ENCODE assay signal across 8 mouse cellular contexts in the genomic region with DNA sequence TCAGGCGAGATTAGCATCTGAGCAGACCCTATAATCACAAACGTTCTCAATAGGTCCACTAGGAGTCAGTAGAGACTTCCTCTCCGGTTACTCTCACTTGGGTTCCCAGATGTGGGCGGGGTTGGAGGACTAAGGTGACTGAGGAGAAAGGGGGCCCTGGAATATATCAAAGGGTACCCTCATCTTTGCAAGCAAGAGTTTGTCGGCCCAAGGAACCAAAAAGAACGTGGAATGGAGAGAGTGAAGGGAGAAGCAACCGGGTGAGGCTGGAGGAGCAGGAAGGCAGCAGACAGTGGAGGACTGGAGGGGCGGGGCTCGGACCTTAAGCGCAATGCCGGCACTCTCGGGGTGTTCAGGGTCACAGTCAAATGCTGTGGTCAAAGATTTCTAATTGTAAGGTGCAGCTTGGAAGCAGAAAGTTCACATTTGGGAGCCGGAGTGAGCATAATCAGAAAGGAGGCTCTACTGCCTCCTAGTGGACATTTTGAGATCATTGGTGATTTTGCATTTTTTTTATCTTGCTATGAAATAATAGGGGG.
DNase-seq lines count a peak whose midpoint lies in the region; ATAC-seq and TF ChIP-seq lines count a peak whose summit lies in the region.

No protein-coding gene starts in this region.

- 0% methylated on average over 13 of the region's 13 CpGs for WGBS in forebrain, embryonic 12.5 days
- under 1% methylated on average over 13 of the region's 13 CpGs for WGBS in neural tube, embryonic 14.5 days

- TF ChIP-seq POLR2A in ES-Bruce4 (IDR thresholded peaks at IDR 0.05; ENCODE audit: insufficient read depth, low read length) = no peak

- peak; percentile 86 for ATAC-seq in forebrain, embryonic 12.5 days (ENCODE audit: low FRiP score)
- peak; percentile 92 for ATAC-seq in neural tube, embryonic 14.5 days (ENCODE audit: low read depth)

- H3K9ac ChIP-seq in ES-Bruce4 (ENCODE audit: low read depth, poor library complexity, severe bottlenecking) = peak overlapping the region; percentile 67
- peak overlapping the region; percentile 49; the same call in 1 of the 2 replicates for H3K9ac ChIP-seq in forebrain, embryonic 12.5 days
- peak overlapping the region; percentile 48; the same call in 1 of the 2 replicates for H3K9ac ChIP-seq in neural tube, embryonic 14.5 days (replicated peaks; ENCODE audit: low read depth, low read length)

- intact Hi-C loops in heart, postnatal 25 days (cut with DNase I) = loop anchor here (1.0 to 10.0 kb wide), 3 partner anchors 87 to 392 kb away; no protein-coding TSS in a partner anchor

- H3K4me2 ChIP-seq in forebrain, embryonic 12.5 days = peak overlapping the region; percentile 76
- peak overlapping the region; percentile 72 for H3K4me2 ChIP-seq in neural tube, embryonic 14.5 days (ENCODE audit: low read depth, low read length)

- H3K36me3 ChIP-seq in ES-Bruce4 (ENCODE audit: control insufficient read depth, insufficient read depth, low read length, poor library complexity, severe bottlenecking) = no peaks in the 10 kb centered on the region
- no peaks in the 10 kb centered on the region for H3K36me3 ChIP-seq in forebrain, embryonic 12.5 days (replicated peaks)
- H3K36me3 ChIP-seq in neural tube, embryonic 14.5 days (ENCODE audit: control insufficient read depth, insufficient read depth, low read length) = no peaks in the 10 kb centered on the region

- peak; percentile 27 for TF ChIP-seq CTCF in ES-Bruce4 (IDR thresholded peaks at IDR 0.05; ENCODE audit: low read depth, low read length)

- DNase-seq in c-Kit-positive CD71-positive TER-119-negative erythroid progenitor cells, embryonic 14.5 days (ENCODE audit: low read depth) = peak; percentile 63
- peak; percentile 30 for DNase-seq in heart, postnatal 25 days (ENCODE audit: low spot score)
- DNase-seq in layer of hippocampus, adult 11-12 months (ENCODE audit: low spot score) = peak; percentile 75
- peak; percentile 55 to 76 for DNase-seq in lung, adult 18-20 months
- peak; percentile 66 for DNase-seq in testis, postnatal 10 days (ENCODE audit: low spot score)

- H3K4me1 ChIP-seq in ES-Bruce4 (ENCODE audit: control insufficient read depth, insufficient read depth, low read length) = no peaks in the 10 kb centered on the region
- H3K4me1 ChIP-seq in forebrain, embryonic 12.5 days = peaks cover 3% of the 10 kb centered on the region; the same call in 1 of the 2 replicates
- H3K4me1 ChIP-seq in neural tube, embryonic 14.5 days (ENCODE audit: control insufficient read depth, insufficient read depth, low read length) = no peaks in the 10 kb centered on the region

- peak overlapping the region; percentile 84 for H3K4me3 ChIP-seq in ES-Bruce4 (ENCODE audit: low read depth, low read length)
- H3K4me3 ChIP-seq in forebrain, embryonic 12.5 days (replicated peaks) = peak overlapping the region; percentile 45
- peak overlapping the region; percentile 44 for H3K4me3 ChIP-seq in neural tube, embryonic 14.5 days (ENCODE audit: low read depth, low read length)

- TF ChIP-seq EP300 in ES-Bruce4 (IDR thresholded peaks at IDR 0.05; ENCODE audit: insufficient read depth, low read depth, low read length) = no peak

- H3K9me3 ChIP-seq in ES-Bruce4 (replicated peaks; ENCODE audit: control insufficient read depth, insufficient read depth, low read length, poor library complexity, severe bottlenecking) = no peaks in the 10 kb centered on the region
- H3K9me3 ChIP-seq in forebrain, embryonic 12.5 days = no peaks in the 10 kb centered on the region
- no peaks in the 10 kb centered on the region for H3K9me3 ChIP-seq in neural tube, embryonic 14.5 days (ENCODE audit: control insufficient read depth, low read length)

- no peak overlapping the region for H3K27ac ChIP-seq in ES-Bruce4 (ENCODE audit: insufficient read depth, low read length)
- H3K27ac ChIP-seq in forebrain, embryonic 12.5 days = no peak overlapping the region
- H3K27ac ChIP-seq in neural tube, embryonic 14.5 days (ENCODE audit: low read depth, low read length) = no peak overlapping the region

- H3K27me3 ChIP-seq in ES-Bruce4 (ENCODE audit: control insufficient read depth, insufficient read depth, low read length, poor library complexity, severe bottlenecking) = no peaks in the 10 kb centered on the region; the same call in 1 of the 2 replicates
- H3K27me3 ChIP-seq in forebrain, embryonic 12.5 days = peaks cover 3% of the 10 kb centered on the region; the same call in 1 of the 2 replicates
- no peaks in the 10 kb centered on the region for H3K27me3 ChIP-seq in neural tube, embryonic 14.5 days (ENCODE audit: control insufficient read depth, insufficient read depth, low read length)
